Mouse (Mus musculus): Measurements from ENCODE around the gene Epn3.

Epn3 gene

DNA sequence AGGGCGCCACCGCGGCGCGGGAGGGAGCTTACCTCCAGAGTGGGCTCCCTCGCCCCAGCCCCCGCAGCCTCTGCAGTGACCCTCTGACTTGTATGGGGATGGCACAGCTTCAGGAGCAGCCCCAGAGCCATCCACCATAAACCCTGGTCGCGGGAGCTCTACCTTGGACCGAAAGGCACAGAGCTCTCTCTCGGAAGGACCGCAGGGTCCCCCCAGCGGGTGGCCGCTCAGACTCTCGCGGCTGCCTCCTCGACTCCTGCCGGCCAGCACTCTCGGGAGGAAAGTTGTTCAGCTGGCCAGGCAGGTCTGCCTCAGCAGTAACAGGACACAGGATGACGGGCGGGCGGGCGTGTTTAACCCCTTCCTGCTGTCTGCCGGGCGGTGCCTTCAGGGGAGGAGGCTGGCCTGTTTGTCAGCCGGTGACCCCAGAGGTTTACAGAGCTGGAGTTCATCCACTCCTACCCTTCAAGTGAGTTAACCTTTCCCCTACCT, at the start of gene Epn3:
Epn3 (minus strand) TSS at position 314 of the 492 bp plus-strand sequence.
- no peak for DNase-seq (ENCODE audit: low spot score in 2 of 2)

DNA sequence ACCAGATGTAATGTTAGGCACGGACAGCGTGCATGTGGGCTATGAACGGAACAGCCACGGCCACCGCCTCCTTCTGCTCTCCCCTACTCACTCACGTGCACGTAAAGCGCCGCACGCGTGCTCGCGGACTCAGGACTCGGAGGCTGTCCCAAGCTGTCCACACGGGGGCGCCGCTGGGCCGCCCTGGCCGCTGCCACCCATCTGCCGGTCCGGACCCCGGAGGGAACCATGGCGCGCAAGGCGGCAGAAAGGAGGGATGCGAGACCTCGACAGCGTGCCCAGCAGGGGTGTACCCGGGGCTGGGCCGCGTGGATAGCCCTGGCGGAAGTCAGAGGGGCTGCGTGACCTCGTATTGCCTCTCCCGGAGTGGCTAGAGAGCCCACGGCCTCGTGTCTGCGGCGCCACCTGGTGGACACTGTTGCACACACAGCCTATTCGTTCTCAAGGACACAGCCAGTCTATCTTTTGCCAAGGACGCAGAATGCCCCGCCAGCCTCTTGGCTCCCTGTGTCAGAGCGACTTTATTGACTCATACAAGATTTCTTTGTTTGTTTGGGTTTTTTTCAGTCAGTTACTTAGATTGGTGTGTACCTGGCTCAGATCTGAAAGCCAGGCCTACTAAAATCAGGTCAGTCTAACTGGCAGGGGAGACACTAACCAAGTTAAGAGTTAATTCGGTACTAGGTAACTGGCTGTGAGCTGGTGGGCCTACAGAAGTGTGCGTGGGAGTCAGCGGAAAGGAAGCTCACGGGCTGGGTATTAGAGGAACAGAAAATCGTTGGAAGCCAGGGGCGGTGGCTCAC, 49.3 kb upstream of the Epn3 start, which contains the start of gene Rsad1:
Rsad1 (minus strand) TSS at position 368 of the 803 bp plus-strand sequence.
- DNase-seq (ENCODE audit: low spot score in 2 of 2), result peak; percentile 82 to 94

DNA sequence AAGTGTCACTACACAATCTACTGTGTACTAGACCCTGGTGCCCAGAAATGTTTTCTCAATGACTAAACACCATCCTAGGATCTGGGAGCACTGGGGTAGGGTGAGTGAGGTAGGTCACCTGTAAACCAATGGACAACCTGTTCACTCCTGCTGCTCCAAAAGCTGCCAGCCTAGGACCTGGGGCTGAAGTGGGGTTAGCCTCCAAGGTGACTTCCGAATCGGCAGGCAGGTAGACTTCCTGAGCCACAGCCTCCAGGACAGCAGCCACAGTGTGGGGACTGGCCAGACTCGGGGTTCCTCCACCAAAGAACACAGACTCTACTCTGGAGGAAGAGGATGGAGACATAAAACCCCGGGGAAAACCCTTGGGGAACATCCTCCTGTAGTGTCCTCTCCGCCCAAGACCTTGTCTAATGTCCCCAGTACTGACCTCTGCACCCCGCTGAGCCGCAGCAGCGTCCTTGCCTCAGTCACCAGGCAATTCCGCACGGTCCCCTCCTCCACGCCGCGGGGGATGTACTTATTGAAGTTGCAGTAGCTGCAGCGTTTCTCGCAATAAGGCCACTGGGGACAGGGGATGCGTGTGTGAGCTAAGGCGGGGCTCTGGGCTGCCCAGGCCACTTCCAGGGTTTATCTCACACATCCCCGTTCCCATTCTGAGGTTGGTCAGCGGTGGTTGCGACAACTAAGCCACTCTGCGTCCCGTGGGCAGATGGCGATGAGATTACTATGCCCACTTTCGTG, 48.4 kb upstream of the Epn3 start:
- peak; percentile 19 to 26 for DNase-seq (ENCODE audit: low spot score in 2 of 2)

DNA sequence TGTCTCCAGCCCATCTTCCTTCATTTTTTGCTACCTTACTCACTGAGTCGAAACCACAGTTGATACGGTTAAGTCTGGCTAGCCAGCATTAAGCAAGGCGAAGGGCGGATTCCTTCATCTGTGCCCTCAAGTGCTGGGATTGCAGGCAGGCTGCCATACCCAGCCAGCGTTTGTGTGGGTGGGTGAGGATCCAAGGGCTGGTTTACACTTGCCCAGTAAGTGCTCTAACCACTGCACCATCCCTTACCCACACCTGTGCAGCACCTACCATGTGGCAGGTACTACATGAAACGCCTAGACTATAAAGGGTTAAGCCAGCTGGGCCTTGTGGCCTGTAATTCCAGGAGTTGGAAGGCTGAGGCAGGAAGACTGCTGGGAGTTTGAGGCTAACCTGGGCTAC, 47.5 kb upstream of the Epn3 start:
- no peak for DNase-seq (ENCODE audit: low spot score in 2 of 2)

DNA sequence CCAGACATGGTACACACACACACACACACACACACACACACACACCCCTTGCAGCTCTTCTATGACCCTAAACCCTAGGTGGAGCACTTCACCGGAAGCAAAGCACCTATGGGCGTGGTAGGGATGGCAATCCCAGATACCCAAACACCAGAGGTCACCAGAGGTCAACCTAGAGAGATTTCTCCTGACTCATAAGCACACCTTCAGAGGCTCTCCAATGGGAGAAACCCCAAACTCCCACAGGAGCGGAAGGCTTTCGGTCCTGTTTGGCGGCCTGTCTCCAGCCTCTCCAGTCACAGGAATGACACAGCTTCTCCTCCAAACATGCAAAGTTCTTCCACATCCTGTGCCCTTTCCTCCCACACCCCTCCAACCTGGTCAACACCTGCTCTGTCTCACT, 46.6 kb upstream of the Epn3 start:
- DNase-seq (ENCODE audit: low spot score in 2 of 2), result no peak

DNA sequence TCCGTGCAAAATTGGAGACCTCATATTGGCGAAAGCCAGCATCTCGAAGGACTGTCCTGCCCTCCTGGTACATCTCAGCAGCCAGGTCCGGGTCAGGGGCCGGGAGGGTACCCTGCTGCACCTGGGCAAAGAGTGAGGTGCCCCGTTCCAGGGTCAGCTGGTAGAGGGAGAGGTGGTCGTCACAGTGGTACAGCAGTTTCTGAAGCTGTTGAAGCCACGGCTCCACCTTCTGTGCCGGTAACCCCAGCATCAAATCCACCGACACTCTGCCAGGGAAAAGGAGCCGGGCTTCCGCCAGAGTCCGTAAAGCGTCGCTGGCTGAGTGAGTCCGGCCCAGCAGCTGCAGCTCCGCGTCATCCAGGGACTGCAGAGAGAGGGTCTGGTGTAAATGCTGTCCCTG, 44.6 kb upstream of the Epn3 start:
- no peak for DNase-seq (ENCODE audit: low spot score in 2 of 2)

DNA sequence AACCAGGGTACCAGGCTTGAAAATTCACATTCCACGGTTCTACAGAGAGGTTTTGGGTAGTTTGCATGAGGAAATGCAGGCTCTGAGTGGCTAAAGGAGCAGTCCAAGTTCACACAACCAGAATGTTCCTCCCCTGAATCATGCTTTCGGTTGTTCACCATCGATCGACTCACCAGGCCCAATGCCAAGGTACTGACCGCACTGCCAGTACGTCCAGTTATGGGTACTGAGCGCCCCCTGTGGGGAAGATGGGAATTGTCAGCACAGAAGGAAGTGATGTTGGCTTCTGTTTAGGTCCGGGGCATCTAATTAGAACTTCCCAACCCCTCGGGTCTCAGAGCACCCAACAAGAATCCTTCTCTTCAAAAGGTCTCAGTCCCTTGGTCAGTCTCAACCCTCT, 44.2 kb upstream of the Epn3 start:
- DNase-seq (ENCODE audit: low spot score in 2 of 2), result peak in 1 of 2 experiments; percentile 47

DNA sequence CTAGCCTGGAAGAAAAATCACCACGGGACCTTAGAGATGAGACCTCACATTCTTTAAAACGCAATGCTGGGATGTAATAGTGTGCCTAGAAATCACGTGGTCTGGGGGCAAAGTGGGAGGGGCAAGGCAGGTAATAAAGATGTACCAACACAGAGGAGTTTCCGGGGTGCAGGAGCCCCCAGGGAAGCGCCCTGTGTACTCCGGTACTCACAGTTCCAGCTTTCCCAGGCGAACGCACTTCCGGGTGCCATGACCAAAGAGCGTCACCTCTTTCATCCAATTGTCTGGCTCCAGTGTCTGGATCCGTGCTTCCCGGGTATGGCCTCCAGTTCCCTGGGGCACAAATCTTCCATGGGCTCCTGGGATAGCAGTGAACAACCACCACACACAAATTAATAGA, 43.6 kb upstream of the Epn3 start:
- DNase-seq (ENCODE audit: low spot score in 2 of 2), result no peak

DNA sequence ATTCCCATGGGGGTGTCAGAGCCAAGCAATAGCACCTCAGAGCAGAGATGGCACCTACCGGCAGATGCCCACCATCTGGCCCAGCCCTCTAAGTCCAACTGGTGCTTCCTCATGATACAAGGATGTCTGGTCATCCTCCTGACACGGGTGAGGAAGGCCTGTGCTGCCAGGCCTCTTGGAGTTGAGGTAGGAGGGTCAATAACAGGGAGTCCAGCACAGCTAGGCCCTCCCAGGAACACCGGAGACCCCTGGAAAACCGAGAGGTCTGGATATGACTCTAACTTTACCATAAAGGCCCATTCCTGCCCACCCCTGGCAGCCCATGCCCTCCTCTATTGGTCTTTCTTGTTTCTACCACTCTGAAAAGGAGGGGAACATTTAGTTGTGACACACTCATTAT, 42.6 kb upstream of the Epn3 start:
- no peak for DNase-seq (ENCODE audit: low spot score in 2 of 2)

DNA sequence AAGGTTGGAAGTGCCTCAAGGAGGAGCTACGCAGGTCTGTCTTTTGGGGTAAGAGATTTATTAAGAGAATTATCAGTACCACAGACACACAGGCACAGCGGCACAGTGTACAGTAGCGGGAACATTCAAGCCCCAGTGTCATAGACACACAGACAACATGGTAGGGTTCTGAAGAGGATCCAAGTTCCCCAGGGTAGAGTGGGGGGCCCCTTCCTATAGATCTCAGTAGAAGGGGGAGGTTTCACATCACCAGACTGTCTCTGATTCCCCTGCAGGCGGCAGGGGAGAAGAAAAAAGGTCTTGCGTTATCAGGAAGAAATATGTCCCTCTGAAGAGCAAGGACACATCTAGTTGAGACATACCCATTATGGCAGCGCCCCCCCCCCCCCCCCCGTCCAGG, 40.0 kb upstream of the Epn3 start:
- DNase-seq (ENCODE audit: low spot score in 2 of 2), result no peak

DNA sequence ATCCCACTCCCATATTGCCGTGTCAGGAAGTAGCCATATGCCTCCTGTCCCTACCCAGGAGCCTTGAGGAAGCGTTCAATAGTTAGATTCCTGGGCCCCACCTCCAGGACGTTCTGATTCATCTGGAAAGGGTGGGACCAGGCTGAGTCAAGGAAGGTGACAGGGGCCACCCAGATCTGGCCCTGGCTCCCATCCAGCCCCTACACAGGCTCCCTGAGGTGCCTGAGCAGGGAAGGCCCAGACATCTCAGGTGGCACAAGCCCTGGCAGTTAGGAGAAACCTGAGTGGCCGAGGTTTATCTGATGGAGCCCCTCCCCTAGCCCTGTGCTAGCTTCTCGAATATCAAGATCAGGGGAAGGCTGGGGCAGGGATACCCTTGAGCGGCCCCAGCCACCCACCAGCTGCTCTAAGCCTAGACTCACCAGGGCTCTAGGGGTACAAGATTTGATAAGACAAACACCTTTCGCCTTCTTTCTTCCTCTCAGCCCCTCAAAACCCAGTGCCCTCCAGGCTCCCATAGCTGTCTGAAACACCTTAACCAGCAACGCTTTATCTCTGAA, 39.0 kb upstream of the Epn3 start:
- DNase-seq (ENCODE audit: low spot score in 2 of 2), result no peak

DNA sequence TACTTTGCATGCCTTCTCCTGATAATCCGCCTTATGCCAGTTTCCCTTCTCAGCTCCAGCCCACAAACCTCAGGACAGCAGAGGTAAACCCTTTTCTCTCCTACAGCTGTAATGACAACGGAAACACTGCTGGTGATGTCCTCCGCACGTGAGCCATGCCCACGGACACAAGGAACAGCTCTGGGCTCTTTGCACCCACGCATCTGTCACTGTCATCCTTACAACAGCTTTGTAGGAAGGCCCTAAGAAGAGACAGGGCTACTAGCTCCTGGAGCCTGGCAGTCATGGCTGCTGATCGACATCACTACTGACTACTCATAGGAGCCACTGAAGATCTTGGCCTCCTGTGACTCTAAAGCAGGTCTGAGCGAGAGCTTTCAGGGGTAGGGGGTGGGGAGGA, 33.4 kb upstream of the Epn3 start:
- DNase-seq (ENCODE audit: low spot score in 2 of 2), result no peak

DNA sequence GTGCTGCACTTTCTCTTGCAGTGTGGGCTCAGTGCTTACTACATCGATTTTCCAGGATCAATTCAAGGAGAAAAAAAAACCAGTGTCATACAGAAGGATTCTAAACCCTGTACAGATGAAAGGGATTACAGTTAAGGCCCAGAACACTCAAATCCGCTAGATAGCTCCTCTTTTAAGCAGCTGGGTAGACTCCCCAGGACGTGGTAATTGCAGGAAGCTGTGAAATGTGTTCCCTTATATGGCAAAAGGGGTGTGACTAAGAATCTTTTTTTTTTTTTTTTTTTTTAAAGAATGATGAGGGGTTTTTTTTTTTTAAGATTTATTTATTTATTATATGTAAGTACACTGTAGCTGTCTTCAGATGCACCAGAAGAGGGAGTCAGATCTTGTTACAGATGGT, 29.1 kb upstream of the Epn3 start:
- DNase-seq (ENCODE audit: low spot score in 2 of 2), result no peak

DNA sequence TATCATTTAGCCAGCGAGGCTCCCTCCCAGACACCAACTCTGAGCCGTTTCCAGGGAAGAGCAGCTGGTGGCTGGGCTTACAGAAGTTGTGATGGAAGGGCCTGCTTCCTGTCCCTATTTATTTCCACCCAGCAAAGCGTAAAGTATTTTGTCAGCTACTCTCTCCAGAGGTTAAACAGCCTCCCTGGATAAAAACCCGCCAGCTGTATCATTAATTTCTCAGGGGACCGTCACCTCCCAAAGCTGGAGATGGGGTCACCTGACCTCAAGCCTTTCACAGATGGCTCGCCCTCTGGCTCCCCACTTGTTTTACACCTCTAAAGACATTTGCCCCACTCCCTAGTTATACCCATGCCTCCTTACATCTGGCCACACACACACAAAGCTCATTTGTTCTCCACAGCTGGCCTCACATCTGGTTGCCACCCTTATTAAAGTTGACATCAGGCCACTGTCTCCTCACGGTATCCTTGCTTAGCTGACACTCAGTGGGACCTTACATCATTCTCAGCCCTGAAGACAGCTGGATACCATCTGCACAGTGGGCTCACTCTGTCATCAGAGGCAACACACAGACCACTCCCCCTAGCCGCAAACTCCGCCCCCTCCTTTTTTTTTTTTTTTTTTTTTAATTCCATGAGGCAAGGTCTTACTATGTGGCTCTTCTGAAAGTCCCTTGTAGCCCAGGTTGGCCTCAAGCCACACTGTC, 26.6 kb upstream of the Epn3 start:
- no peak for DNase-seq (ENCODE audit: low spot score in 2 of 2)

DNA sequence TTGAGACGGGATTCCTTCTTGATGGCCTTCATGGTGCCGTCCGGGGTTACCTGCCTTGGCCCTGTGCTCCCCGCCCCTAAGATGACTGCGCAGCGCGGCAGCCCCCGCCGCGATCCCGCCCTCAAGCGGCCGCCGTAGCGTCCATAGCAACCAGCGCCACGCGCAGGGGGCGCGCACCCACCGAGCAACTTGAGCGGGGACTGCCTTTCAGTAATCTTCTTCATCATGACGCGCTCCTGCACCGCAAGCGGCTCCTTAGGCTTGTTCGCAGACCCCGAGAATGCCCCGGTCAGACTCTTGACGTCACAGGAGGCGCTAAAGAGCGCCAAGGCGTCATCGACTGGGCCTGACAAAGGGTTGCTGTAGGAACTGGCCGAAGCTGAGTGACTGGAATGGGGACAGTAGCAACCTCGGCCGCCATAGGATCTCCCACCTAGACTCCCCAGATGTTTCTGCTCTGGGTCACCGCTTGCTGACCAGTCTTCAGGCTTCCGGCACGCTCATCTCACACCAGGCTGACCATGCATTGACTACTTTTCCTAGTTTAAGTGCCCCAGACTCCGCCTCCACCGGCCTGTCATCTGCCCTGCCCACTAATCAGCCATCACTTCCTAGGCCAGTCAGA, 21.6 kb upstream of the Epn3 start, which contains the start of gene Mycbpap:
Mycbpap (minus strand) TSS at position 524 of the 625 bp plus-strand sequence.
- peak in 1 of 2 experiments; percentile 21 for DNase-seq (ENCODE audit: low spot score in 2 of 2)

DNA sequence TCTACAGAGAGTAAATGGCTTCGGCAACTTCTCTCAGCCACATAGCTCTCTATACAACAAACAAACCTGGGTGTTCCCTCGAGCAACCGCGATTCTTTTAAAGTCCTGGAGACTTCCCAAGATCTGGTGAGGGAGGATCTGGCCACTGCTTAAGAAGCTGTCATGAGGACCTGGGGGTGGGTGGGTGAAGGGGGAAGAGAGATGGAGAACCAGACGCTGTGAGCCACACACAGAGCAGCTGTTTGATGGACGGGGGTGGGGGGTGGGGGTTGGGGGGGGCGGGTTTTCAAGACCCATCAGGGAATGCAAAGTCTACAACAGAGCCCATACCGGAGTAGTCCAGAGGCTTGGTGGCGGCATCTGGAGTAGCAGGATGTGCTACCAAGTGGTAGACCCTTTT, 13.7 kb upstream of the Epn3 start:
- no peak for DNase-seq (ENCODE audit: low spot score in 2 of 2)

DNA sequence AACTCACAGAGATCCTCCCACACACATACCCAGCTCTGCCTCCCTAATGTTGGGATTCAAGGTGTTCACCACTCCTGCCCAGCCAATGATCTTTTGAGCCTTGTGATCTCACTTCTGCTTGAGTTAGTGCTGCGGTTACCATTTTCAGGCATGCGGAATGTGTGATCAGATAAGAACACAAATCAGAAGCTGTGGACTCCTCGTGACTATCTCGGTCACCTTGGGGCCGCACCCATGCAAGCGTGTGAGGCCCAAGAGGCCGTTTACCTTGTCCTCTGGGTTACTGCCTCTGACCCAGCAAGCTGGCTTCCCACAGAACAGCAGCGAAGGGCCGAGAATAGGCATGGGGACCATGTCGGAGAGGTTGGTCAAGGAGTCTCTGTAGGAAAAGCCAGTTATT, 9.2 kb upstream of the Epn3 start:
- DNase-seq (ENCODE audit: low spot score in 2 of 2), result no peak

DNA sequence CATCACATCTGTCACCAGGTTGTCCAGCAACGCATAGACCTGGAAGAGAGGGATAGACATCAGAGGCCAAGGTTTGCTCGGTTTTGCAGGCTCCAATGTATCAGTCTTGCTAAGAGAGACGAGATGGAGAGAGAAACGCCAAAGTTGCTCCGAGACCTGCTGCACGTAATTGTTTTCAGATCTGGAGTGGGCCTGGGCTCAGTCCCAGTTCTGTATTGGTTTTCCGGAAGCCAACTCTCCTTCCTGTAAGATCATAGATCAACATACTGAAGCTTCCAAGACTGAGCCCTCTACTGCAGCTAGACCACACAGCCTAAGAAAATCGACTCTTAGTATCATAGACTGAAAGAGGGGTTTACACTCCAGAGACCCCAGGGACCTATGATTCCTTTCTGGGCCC, 1.7 kb upstream of the Epn3 start:
- no peak for DNase-seq (ENCODE audit: low spot score in 2 of 2)

DNA sequence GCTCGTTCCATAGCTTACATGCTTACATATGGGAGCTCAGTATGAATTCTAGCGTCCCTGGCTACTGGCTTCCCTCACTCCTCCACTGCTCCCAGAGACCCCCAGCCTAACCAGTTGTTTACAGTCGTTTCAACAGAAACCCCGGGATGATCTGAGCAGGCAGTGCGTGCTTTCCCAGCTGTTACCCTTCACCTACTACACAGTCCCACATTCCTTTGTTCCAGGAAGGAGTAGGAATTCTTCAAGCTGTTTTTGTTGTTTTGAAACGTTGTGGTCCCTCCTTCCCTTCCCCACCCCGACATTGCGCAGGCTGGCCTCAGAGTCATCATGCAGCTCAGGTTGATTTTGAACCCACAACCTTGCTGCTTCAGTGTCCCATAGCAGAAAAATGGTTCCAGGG, 588 bp upstream of the Epn3 start:
- no peak for DNase-seq (ENCODE audit: low spot score in 2 of 2)

DNA sequence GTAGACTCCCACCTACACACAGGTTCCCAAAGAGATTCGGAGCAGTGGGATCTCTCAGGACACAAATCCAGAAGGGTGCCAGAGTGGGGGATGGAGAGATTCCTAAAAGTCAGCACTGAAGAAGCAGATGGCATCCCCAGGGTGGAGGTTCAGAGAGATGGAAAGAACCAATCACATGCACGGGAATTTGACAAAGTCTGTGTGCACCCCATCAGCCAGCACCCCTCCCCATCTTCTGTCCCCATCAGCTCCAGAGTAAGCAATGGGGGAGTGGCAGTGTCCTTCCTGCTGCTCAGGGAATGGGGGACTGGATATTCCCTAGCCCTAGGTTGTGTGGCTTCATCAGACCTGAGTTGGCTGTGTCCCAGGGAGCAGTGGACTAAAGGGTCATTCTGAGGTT, 739 bp downstream of the Epn3 start:
- no peak for DNase-seq (ENCODE audit: low spot score in 2 of 2)
